ENCODE assay signal across 14 mouse cellular contexts in genomic region chr5:35974265-35974664, GRCm38 (mm10).
A peak's percentile ranks its signal among the peaks of the same experiment; 100 is the strongest.
DNase-seq lines count a peak whose midpoint lies in the region; ATAC-seq and TF ChIP-seq lines count a peak whose summit lies in the region.
"Had no signal": no experiment of that assay in that cellular context is flagged by ENCODE, and none has a peak within 500 bp of the region (broad histone marks: within the 10 kb centered on the region; RNA-seq: fewer than 3 reads in every experiment).

No protein-coding gene starts in this region.

- intact Hi-C loops in gastrocnemius, adult 2 months (cut with DNase I), result loop anchor here (5.0 to 10.0 kb wide), 2 partner anchors 102 to 229 kb away; no protein-coding TSS in a partner anchor

- 0 out of 2 replicates have a peak overlapping the region, but pooled peaks have one; percentile 28 for H3K4me3 ChIP-seq in gastrocnemius, adult 2 months
- H3K4me3 ChIP-seq in kidney, embryonic 14.5 days (ENCODE audit: low read length), result no peak overlapping the region
- H3K4me3 ChIP-seq in midbrain, embryonic 16.5 days (ENCODE audit: low read depth, low read length), result no peak overlapping the region
- H3K4me3 ChIP-seq: midbrain, embryonic 10.5 days had no signal

- H3K4me1 ChIP-seq in kidney, embryonic 14.5 days (ENCODE audit: control insufficient read depth, insufficient read depth, low read length), result peaks cover 39% of the 10 kb centered on the region
- no peaks in the 10 kb centered on the region for H3K4me1 ChIP-seq in midbrain, embryonic 16.5 days (ENCODE audit: control insufficient read depth, insufficient read depth, low read length)

- H3K36me3 ChIP-seq in kidney, embryonic 14.5 days (ENCODE audit: control insufficient read depth, insufficient read depth, low read length), result peaks cover 47% of the 10 kb centered on the region
- H3K36me3 ChIP-seq in midbrain, embryonic 16.5 days (ENCODE audit: control insufficient read depth, insufficient read depth, low read length), result peaks cover 38% of the 10 kb centered on the region
- H3K36me3 ChIP-seq: G1E had no signal

- no peaks in the 10 kb centered on the region for H3K9me3 ChIP-seq in kidney, embryonic 14.5 days (ENCODE audit: control insufficient read depth, low read length)
- H3K9me3 ChIP-seq in midbrain, embryonic 16.5 days (replicated peaks; ENCODE audit: control insufficient read depth, low read length, poor library complexity, severe bottlenecking), result no peaks in the 10 kb centered on the region
- H3K9me3 ChIP-seq: G1E; midbrain, embryonic 10.5 days had no signal

- WGBS in kidney, embryonic 14.5 days, result 60% methylated on average over 15 of the region's 15 CpGs
- WGBS in midbrain, embryonic 16.5 days, result 87% methylated on average over 15 of the region's 15 CpGs

- H3K27me3 ChIP-seq in kidney, embryonic 14.5 days (ENCODE audit: control insufficient read depth, insufficient read depth, low read length), result no peaks in the 10 kb centered on the region
- H3K27me3 ChIP-seq in midbrain, embryonic 16.5 days (ENCODE audit: control insufficient read depth, insufficient read depth, low read depth, low read length), result no peaks in the 10 kb centered on the region

- no peak for TF ChIP-seq CTCF in gastrocnemius, adult 2 months (IDR thresholded peaks at IDR 0.05)

- no peak for ATAC-seq in kidney, embryonic 14.5 days (ENCODE audit: low FRiP score, low TSS enrichment)
- ATAC-seq in midbrain, embryonic 16.5 days, result no peak
- ATAC-seq: forebrain, embryonic 16.5 days; hindbrain, embryonic 16.5 days; liver, postnatal 0 days had no signal

- DNase-seq in gastrocnemius, adult 2 months, result no peak
- DNase-seq in gastrocnemius, postnatal 25 days, result no peak
- DNase-seq in kidney, postnatal 25 days, result no peak
- peak; percentile 44 for DNase-seq in thymus, postnatal 4 days
- no peak for DNase-seq in thymus, postnatal 36 days
- DNase-seq in layer of hippocampus, adult 8-10 months (ENCODE audit: low spot score in 2 of 2), result no peak
- DNase-seq: cerebellum, postnatal 36 days had no signal

- H3K9ac ChIP-seq in kidney, embryonic 14.5 days (ENCODE audit: low read depth, low read length), result no peak overlapping the region
- no peak overlapping the region for H3K9ac ChIP-seq in midbrain, embryonic 16.5 days (ENCODE audit: low read depth, low read length)
- H3K9ac ChIP-seq: liver, postnatal 0 days had no signal

- no peak overlapping the region; the same call in 1 of the 2 replicates for H3K4me2 ChIP-seq in kidney, embryonic 14.5 days (replicated peaks; ENCODE audit: low read depth, low read length)
- H3K4me2 ChIP-seq in midbrain, embryonic 16.5 days (ENCODE audit: low read length), result no peak overlapping the region

- peak overlapping the region; percentile 73 for H3K27ac ChIP-seq in gastrocnemius, adult 2 months
- H3K27ac ChIP-seq in kidney, embryonic 14.5 days (ENCODE audit: low read depth, low read length), result peak overlapping the region; percentile 76
- no peak overlapping the region for H3K27ac ChIP-seq in midbrain, embryonic 16.5 days (ENCODE audit: low read length)
- H3K27ac ChIP-seq: midbrain, embryonic 10.5 days had no signal
